Mouse (Mus musculus) heart, adult 2 months (tissue): ENCODE measurements around the gene Pcbp2. TPM values are rescaled to one million over a fixed set of nuclear protein-coding genes. Genes with fewer than 3 reads are reported as not detected.

Experiments
- DNase-seq, 2 experiments: peaks; one replicate each; pipeline ENCODE4 v3.0.0; 2021
- H3K27ac ChIP-seq: fragments of 200-600 bp; 2 replicates; pipeline ENCODE4 v1.8.1; 2022
- H3K27me3 ChIP-seq: fragments of 200-500 bp; 2 replicates; pipeline ENCODE4 v1.6.1; 2012; ENCODE audit warnings: mild to moderate bottlenecking, low read length, inconsistent platforms, mixed read lengths; ENCODE audit not compliant: control insufficient read depth, insufficient read depth
- H3K36me3 ChIP-seq: fragments of 200-500 bp; 2 replicates; pipeline ENCODE4 v1.6.1; 2012; ENCODE audit warnings: low read length, inconsistent platforms; ENCODE audit not compliant: control insufficient read depth, insufficient read depth
- H3K4me1 ChIP-seq: fragments of 200-500 bp; 2 replicates; pipeline ENCODE4 v1.6.1; 2011; ENCODE audit warnings: low read length; ENCODE audit not compliant: control insufficient read depth, insufficient read depth
- H3K4me3 ChIP-seq: fragments of 200-600 bp; 2 replicates; pipeline ENCODE4 v1.8.1; 2022
- H3K79me2 ChIP-seq: fragments of 200-500 bp; replicated peaks from 2 replicates; pipeline ENCODE4 v1.6.1; 2012; ENCODE audit warnings: mild to moderate bottlenecking, inconsistent platforms, low read length, moderate library complexity, mixed read lengths; ENCODE audit not compliant: control insufficient read depth, insufficient read depth
- H3K9ac ChIP-seq: fragments of 200-500 bp; 2 replicates; pipeline ENCODE4 v1.6.1; 2012; ENCODE audit warnings: low read depth, mild to moderate bottlenecking, control low read depth, inconsistent platforms, low read length, mixed read lengths
- CTCF ChIP-seq: fragments of 200-600 bp; IDR thresholded peaks from 2 replicates; pipeline ENCODE4 v1.8.1; 2022; ENCODE audit warnings: antibody characterized with exemption, mild to moderate bottlenecking, moderate library complexity
- EP300 ChIP-seq: fragments of 200-500 bp; IDR thresholded peaks from 2 replicates; pipeline ENCODE4 v1.6.1; 2011; ENCODE audit warnings: low read depth, low read length, control low read depth; ENCODE audit not compliant: insufficient read depth
- POLR2A ChIP-seq: fragments of 200-500 bp; IDR thresholded peaks from 2 replicates; pipeline ENCODE4 v1.6.1; 2011; ENCODE audit warnings: mild to moderate bottlenecking, low read depth, low read length, control low read depth; ENCODE audit not compliant: insufficient read depth
- WGBS: fragments of 180-500 bp; shearing (Covaris S2); methylation state at CpG from one replicate; pipeline ENCODE4 v1.1.7; 2018; 5-methylcytosine and 5-hydroxymethylcytosine counted together
- intact Hi-C: fragments of 180-260 bp; cut with DNase I; formaldehyde crosslinking; loops from one replicate; pipeline ENCODE4 v1.15.1; 2025
- polyA plus RNA-seq: library from polyadenylated mRNA; depleted of rRNA; stranded (reverse); fragments of >200 nt; gene quantifications from 2 replicates; pipeline ENCODE4 v1.2.3, GENCODE M21; 2012
- total RNA-seq, 2 experiments: library from RNA; stranded (reverse); gene quantifications; 2 replicates each; pipeline ENCODE4 v1.2.3; 2021

The Pcbp2 gene
- total and polyA plus RNA-seq, 3 experiments = 384 to 494 (median 442) TPM

- Histone ChIP-seq H3K27me3 (no peaks in the 10 kb centered on the region), H3K9ac (peak overlapping the region; percentile 83), H3K27ac (peak overlapping the region; percentile 98), H3K4me3 (peak overlapping the region; percentile 95), H3K79me2 (no peaks in the 10 kb centered on the region; the same call in 1 of the 2 replicates), H3K4me1 (peaks cover 8% of the 10 kb centered on the region), H3K36me3 (peaks cover 23% of the 10 kb centered on the region)
- intact Hi-C loops = loop anchor here (2.0 kb wide), 1 partner anchor 48 kb away; the partner anchor contains the start of gene Tarbp2
- peak; percentile 88 for DNase-seq
- TF ChIP-seq CTCF = peak; percentile 43
- peak; percentile 21; the same call in 1 of the 2 replicates for TF ChIP-seq POLR2A
- TF ChIP-seq EP300 = no peak
- 1% methylated on average over 44 of the region's 67 CpGs for WGBS
Measured at GRCm38 (mm10) chr15:102470605-102471294, 411 bp downstream of the Pcbp2 start.

- H3K4me1 ChIP-seq = peaks cover 8% of the 10 kb centered on the region
- WGBS = 1% methylated on average over 10 of the region's 10 CpGs
- no peaks in the 10 kb centered on the region; the same call in 1 of the 2 replicates for H3K79me2 ChIP-seq
- peaks cover 23% of the 10 kb centered on the region for H3K36me3 ChIP-seq
- DNase-seq = no peak
- no peaks in the 10 kb centered on the region for H3K27me3 ChIP-seq
- TF ChIP-seq POLR2A (no peak), CTCF (no peak), EP300 (no peak)
- peak overlapping the region; percentile 95 for H3K4me3 ChIP-seq
- H3K27ac ChIP-seq = peak overlapping the region; percentile 98
- H3K9ac ChIP-seq = peak overlapping the region; percentile 83
- intact Hi-C loops = loop anchor here (2.0 kb wide), 1 partner anchor 48 kb away; the partner anchor contains the start of gene Tarbp2
Measured at GRCm38 (mm10) chr15:102471295-102471645, 931 bp downstream of the Pcbp2 start.

GRCm38 (mm10) chr15:102471727-102472126 lies 1.4 kb downstream of the Pcbp2 start:
- Histone ChIP-seq H3K27me3 (no peaks in the 10 kb centered on the region), H3K4me3 (peak overlapping the region; percentile 95), H3K4me1 (peaks cover 8% of the 10 kb centered on the region), H3K27ac (peak overlapping the region; percentile 98; the same call in 1 of the 2 replicates), H3K36me3 (peaks cover 23% of the 10 kb centered on the region), H3K79me2 (no peaks in the 10 kb centered on the region; the same call in 1 of the 2 replicates), H3K9ac (no peak overlapping the region)
- no peak for DNase-seq
- intact Hi-C loops = loop anchor here (2.0 kb wide), 1 partner anchor 47 kb away; the partner anchor contains the start of gene Tarbp2
- TF ChIP-seq EP300 (no peak), CTCF (no peak), POLR2A (no peak)

GRCm38 (mm10) chr15:102473246-102473645 lies 2.9 kb downstream of the Pcbp2 start:
- peak overlapping the region; percentile 48; the same call in 1 of the 2 replicates for H3K9ac ChIP-seq
- H3K79me2 ChIP-seq = no peaks in the 10 kb centered on the region; the same call in 1 of the 2 replicates
- intact Hi-C loops = no loop called here
- H3K27ac ChIP-seq = no peak overlapping the region
- H3K27me3 ChIP-seq = no peaks in the 10 kb centered on the region
- peaks cover 8% of the 10 kb centered on the region for H3K4me1 ChIP-seq
- DNase-seq = no peak
- H3K36me3 ChIP-seq = peaks cover 23% of the 10 kb centered on the region
- WGBS = 33% methylated on average over 2 of the region's 2 CpGs
- H3K4me3 ChIP-seq = no peak overlapping the region
- TF ChIP-seq CTCF (no peak), POLR2A (no peak), EP300 (no peak)

- DNase-seq = no peak
- no peak overlapping the region for H3K4me3 ChIP-seq
- peaks cover 8% of the 10 kb centered on the region for H3K4me1 ChIP-seq
- no peaks in the 10 kb centered on the region; the same call in 1 of the 2 replicates for H3K79me2 ChIP-seq
- H3K36me3 ChIP-seq = peaks cover 27% of the 10 kb centered on the region
- no peaks in the 10 kb centered on the region for H3K27me3 ChIP-seq
- intact Hi-C loops = no loop called here
- TF ChIP-seq CTCF = no peak
- no peak overlapping the region for H3K27ac ChIP-seq
- H3K9ac ChIP-seq = no peak overlapping the region
- 67% methylated on average over 2 of the region's 2 CpGs for WGBS
Measured at GRCm38 (mm10) chr15:102474520-102474919, 4.2 kb downstream of the Pcbp2 start.

- intact Hi-C loops = no loop called here
- Histone ChIP-seq H3K27ac (peak overlapping the region; percentile 3), H3K27me3 (no peaks in the 10 kb centered on the region), H3K79me2 (peaks cover 3% of the 10 kb centered on the region; the same call in 1 of the 2 replicates), H3K36me3 (peaks cover 42% of the 10 kb centered on the region), H3K9ac (no peak overlapping the region), H3K4me3 (no peak overlapping the region), H3K4me1 (peaks cover 1% of the 10 kb centered on the region; the same call in 1 of the 2 replicates)
- no peak for DNase-seq
- 59% methylated on average over 3 of the region's 3 CpGs for WGBS
- TF ChIP-seq EP300 (no peak), CTCF (no peak)
Measured at GRCm38 (mm10) chr15:102483136-102483535, 12.8 kb downstream of the Pcbp2 start.
